Mouse (Mus musculus) liver, embryonic 14.5 days (tissue): ENCODE measurements around the gene Timm50. TPM values are rescaled to one million over a fixed set of nuclear protein-coding genes. Genes with fewer than 3 reads are reported as not detected.

ENCODE experiments used
- ATAC-seq: fragments of 200-750 bp; cut with Nextera tagmentation; 2 replicates; pipeline ENCODE4 v1.8.0; 2017; ENCODE audit warnings: moderate number of reproducible peaks, mild to moderate bottlenecking, moderate library complexity; ENCODE audit not compliant: insufficient read depth
- DNase-seq, 3 experiments: peaks; one replicate each; pipeline ENCODE4 v3.0.0-alpha.2; 2012 to 2013; ENCODE audit warnings: low read depth in 3 of 3, low spot score in 3 of 3
- H3K27ac ChIP-seq: fragments of 300-500 bp; sonication (generic); 2 replicates; pipeline ENCODE4 v1.5.1; 2014; ENCODE audit warnings: moderate library complexity, mild to moderate bottlenecking, control low read depth, inconsistent platforms
- H3K27me3 ChIP-seq: fragments of 300-500 bp; sonication (generic); 2 replicates; pipeline ENCODE4 v1.6.1; 2014; ENCODE audit warnings: mild to moderate bottlenecking, low read length, moderate library complexity; ENCODE audit not compliant: control insufficient read depth, insufficient read depth
- H3K36me3 ChIP-seq: fragments of 300-500 bp; sonication (generic); replicated peaks from 2 replicates; pipeline ENCODE4 v1.6.1; 2014; ENCODE audit warnings: low read depth; ENCODE audit not compliant: control insufficient read depth, insufficient read depth
- H3K4me1 ChIP-seq, 2 experiments: fragments of 200-500 bp in 1 of 2; fragments of 300-500 bp in 1 of 2; sonication (generic) in 1 of 2; replicated peaks; 2 replicates each; pipeline ENCODE4 v1.6.1; 2012 to 2014; ENCODE audit warnings: antibody characterized with exemption in 1 of 2, inconsistent platforms in 1 of 2, low read length in 1 of 2; ENCODE audit not compliant: control insufficient read depth in 2 of 2, insufficient read depth in 2 of 2
- H3K4me2 ChIP-seq: fragments of 300-500 bp; sonication (generic); 2 replicates; pipeline ENCODE4 v1.6.1; 2014; ENCODE audit warnings: low read depth, mild to moderate bottlenecking, control low read depth, moderate library complexity
- H3K4me3 ChIP-seq, 2 experiments: fragments of 200-500 bp in 1 of 2; fragments of 300-500 bp in 1 of 2; sonication (generic) in 1 of 2; 2 replicates each; pipeline ENCODE4 v1.5.1; 2012 to 2014; ENCODE audit warnings: low read depth in 2 of 2, low read length in 2 of 2, mild to moderate bottlenecking in 2 of 2, control low read depth in 1 of 2, inconsistent platforms in 1 of 2, moderate library complexity in 1 of 2; ENCODE audit not compliant: insufficient read depth in 1 of 2
- H3K9ac ChIP-seq: fragments of 300-500 bp; sonication (generic); replicated peaks from 2 replicates; pipeline ENCODE4 v1.6.1; 2014; ENCODE audit warnings: mild to moderate bottlenecking, control low read depth, moderate library complexity
- H3K9me3 ChIP-seq: fragments of 300-500 bp; sonication (generic); 2 replicates; pipeline ENCODE4 v1.6.1; 2016; ENCODE audit warnings: low read length, mixed read lengths; ENCODE audit not compliant: control insufficient read depth
- CTCF ChIP-seq: IDR thresholded peaks from 2 replicates; pipeline ENCODE4 v1.5.1; 2016; ENCODE audit warnings: antibody characterized with exemption, low read depth, control low read depth
- EP300 ChIP-seq: IDR thresholded peaks from 2 replicates; pipeline ENCODE4 v1.6.1; 2016; ENCODE audit warnings: antibody characterized with exemption, low read depth
- WGBS: fragments of 180-500 bp; shearing (Covaris S2); extraction: QIAGEN DNeasy Blood & Tissue Kit; methylation state at CpG from one replicate; pipeline ENCODE4 v1.1.7; 2014; ENCODE audit not compliant: insufficient replicate concordance; 5-methylcytosine and 5-hydroxymethylcytosine counted together
- polyA plus RNA-seq, 2 experiments: library from polyadenylated mRNA; depleted of rRNA in 1 of 2; stranded (reverse) in 1 of 2; unstranded in 1 of 2; fragments of >200 nt; fragmentation: Nextera tagmentation in 1 of 2; extraction: Ambion mirVana in 1 of 2; gene quantifications; 2 replicates each; pipeline versions ENCODE4 v1.2.1 to v1.2.3; 2012 to 2014

Gene Timm50
- polyA plus RNA-seq, 2 experiments, result 45.4 to 91.1 TPM

GRCm38 (mm10) chr7:28265391-28265790 lies 46.5 kb downstream of the Timm50 start:
- no peak overlapping the region for H3K9ac ChIP-seq
- H3K9me3 ChIP-seq, result no peaks in the 10 kb centered on the region
- 71% methylated on average over 13 of the region's 13 CpGs for WGBS
- H3K27ac ChIP-seq, result no peak overlapping the region
- no peaks in the 10 kb centered on the region for H3K36me3 ChIP-seq
- DNase-seq (no peak), ATAC-seq (no peak)
- no peak overlapping the region for H3K4me2 ChIP-seq
- peaks cover 13% of the 10 kb centered on the region for H3K27me3 ChIP-seq
- H3K4me1 ChIP-seq, result peaks cover 0 to 2% of the 10 kb centered on the region in 2 experiments; a peak in 1 of 4 replicates
- TF ChIP-seq CTCF, result no peak
- no peak for TF ChIP-seq EP300
- no peak overlapping the region for H3K4me3 ChIP-seq

- H3K27me3 ChIP-seq, result peaks cover 13% of the 10 kb centered on the region
- no peaks in the 10 kb centered on the region for H3K9me3 ChIP-seq
- ATAC-seq (no peak), DNase-seq (peak; percentile 34 to 50 (median 42))
- TF ChIP-seq CTCF (0 out of 2 replicates have a peak, but pooled peaks have one; percentile 5), EP300 (no peak)
- 5% methylated on average over 15 of the region's 15 CpGs for WGBS
- no peak overlapping the region for H3K9ac ChIP-seq
- H3K4me2 ChIP-seq, result no peak overlapping the region
- peaks cover 0 to 1% of the 10 kb centered on the region in 2 experiments; a peak in 1 of 4 replicates for H3K4me1 ChIP-seq
- H3K4me3 ChIP-seq, result no peak overlapping the region
- no peak overlapping the region for H3K27ac ChIP-seq
- no peaks in the 10 kb centered on the region for H3K36me3 ChIP-seq
These were observed 48.1 kb downstream of the Timm50 start for GRCm38 (mm10) chr7:28263786-28264185.

GRCm38 (mm10) chr7:28262861-28263260 lies 49.0 kb downstream of the Timm50 start:
- H3K9ac ChIP-seq, result no peak overlapping the region
- DNase-seq (no peak), ATAC-seq (no peak)
- H3K36me3 ChIP-seq, result no peaks in the 10 kb centered on the region
- TF ChIP-seq CTCF, result no peak
- no peak for TF ChIP-seq EP300
- no peak overlapping the region for H3K27ac ChIP-seq
- WGBS, result 32% methylated on average over 5 of the region's 5 CpGs
- no peak overlapping the region for H3K4me2 ChIP-seq
- H3K4me3 ChIP-seq, result no peak overlapping the region
- peaks cover 4% of the 10 kb centered on the region for H3K27me3 ChIP-seq
- no peaks in the 10 kb centered on the region for H3K9me3 ChIP-seq
- no peaks in the 10 kb centered on the region for H3K4me1 ChIP-seq

Other genes with a start within 250 kb of the Timm50 start
- not detected in 2 replicates for gene Fcgbp, start 240.8 kb downstream of the Timm50 start, polyA plus RNA-seq (2012; rRNA removed)
- gene Fcgbp, start 240.8 kb downstream of the Timm50 start, polyA plus RNA-seq (2014; fragmentation: Nextera tagmentation; extraction: Ambion mirVana), result not detected in 2 replicates
- not detected in 2 replicates for gene 9530053A07Rik, start 182.6 kb downstream of the Timm50 start, polyA plus RNA-seq (2012; rRNA removed)
- gene 9530053A07Rik, start 182.6 kb downstream of the Timm50 start, polyA plus RNA-seq (2014; fragmentation: Nextera tagmentation; extraction: Ambion mirVana), result not detected in 2 replicates
- 135 and 219 TPM in 2 replicates for gene Fbl, start 142.4 kb downstream of the Timm50 start, polyA plus RNA-seq (2012; rRNA removed)
- 24.4 and 29.7 TPM in 2 replicates for gene Fbl, start 142.4 kb downstream of the Timm50 start, polyA plus RNA-seq (2014; fragmentation: Nextera tagmentation; extraction: Ambion mirVana)
- 2.7 and 3.6 TPM in 2 replicates for gene Dyrk1b, start 132.6 kb downstream of the Timm50 start, polyA plus RNA-seq (2012; rRNA removed)
- 1.9 and 2.5 TPM in 2 replicates for gene Dyrk1b, start 132.6 kb downstream of the Timm50 start, polyA plus RNA-seq (2014; fragmentation: Nextera tagmentation; extraction: Ambion mirVana)
- gene Eid2, start 44.2 kb downstream of the Timm50 start, polyA plus RNA-seq (2012; rRNA removed), result 1.3 and 2.3 TPM in 2 replicates
- 0.38 and 1.1 TPM in 2 replicates for gene Eid2, start 44.2 kb downstream of the Timm50 start, polyA plus RNA-seq (2014; fragmentation: Nextera tagmentation; extraction: Ambion mirVana)
- gene Eid2b, start 34.3 kb downstream of the Timm50 start, polyA plus RNA-seq (2012; rRNA removed), result 1.5 and 1.7 TPM in 2 replicates
- gene Eid2b, start 34.3 kb downstream of the Timm50 start, polyA plus RNA-seq (2014; fragmentation: Nextera tagmentation; extraction: Ambion mirVana), result 1.4 and 2.1 TPM in 2 replicates
- not detected in 2 replicates for gene Selenov, start 20.9 kb downstream of the Timm50 start, polyA plus RNA-seq (2012; rRNA removed)
- not detected in 2 replicates for gene Selenov, start 20.9 kb downstream of the Timm50 start, polyA plus RNA-seq (2014; fragmentation: Nextera tagmentation; extraction: Ambion mirVana)
- 0.03 and 0.04 TPM in 2 replicates for gene Dll3, start 9.8 kb downstream of the Timm50 start, polyA plus RNA-seq (2012; rRNA removed)
- not detected in 2 replicates for gene Dll3, start 9.8 kb downstream of the Timm50 start, polyA plus RNA-seq (2014; fragmentation: Nextera tagmentation; extraction: Ambion mirVana)
- 29.4 and 29.6 TPM in 2 replicates for gene Supt5, start 26.7 kb upstream of the Timm50 start, polyA plus RNA-seq (2012; rRNA removed)
- gene Supt5, start 26.7 kb upstream of the Timm50 start, polyA plus RNA-seq (2014; fragmentation: Nextera tagmentation; extraction: Ambion mirVana), result 21.7 and 26.2 TPM in 2 replicates
- 512 and 1,209 TPM in 2 replicates for gene Rps16, start 38.6 kb upstream of the Timm50 start, polyA plus RNA-seq (2012; rRNA removed)
- gene Rps16, start 38.6 kb upstream of the Timm50 start, polyA plus RNA-seq (2014; fragmentation: Nextera tagmentation; extraction: Ambion mirVana), result 874 and 900 TPM in 2 replicates
- 3.2 and 3.3 TPM in 2 replicates for gene Plekhg2, start 60.5 kb upstream of the Timm50 start, polyA plus RNA-seq (2012; rRNA removed)
- 2.7 and 3.4 TPM in 2 replicates for gene Plekhg2, start 60.5 kb upstream of the Timm50 start, polyA plus RNA-seq (2014; fragmentation: Nextera tagmentation; extraction: Ambion mirVana)
- 3.9 and 5.1 TPM in 2 replicates for gene Zfp36, start 68.2 kb upstream of the Timm50 start, polyA plus RNA-seq (2012; rRNA removed)
- gene Zfp36, start 68.2 kb upstream of the Timm50 start, polyA plus RNA-seq (2014; fragmentation: Nextera tagmentation; extraction: Ambion mirVana), result 4.6 and 5.0 TPM in 2 replicates
- gene Med29, start 80.6 kb upstream of the Timm50 start, polyA plus RNA-seq (2012; rRNA removed), result 21.0 and 22.2 TPM in 2 replicates
- 25.7 and 27.2 TPM in 2 replicates for gene Med29, start 80.6 kb upstream of the Timm50 start, polyA plus RNA-seq (2014; fragmentation: Nextera tagmentation; extraction: Ambion mirVana)
- 25.2 and 40.4 TPM in 2 replicates for gene Paf1, start 80.9 kb upstream of the Timm50 start, polyA plus RNA-seq (2012; rRNA removed)
- 15.0 and 18.3 TPM in 2 replicates for gene Paf1, start 80.9 kb upstream of the Timm50 start, polyA plus RNA-seq (2014; fragmentation: Nextera tagmentation; extraction: Ambion mirVana)
- 13.1 and 22.2 TPM in 2 replicates for gene Gmfg, start 125.4 kb upstream of the Timm50 start, polyA plus RNA-seq (2012; rRNA removed)
- gene Gmfg, start 125.4 kb upstream of the Timm50 start, polyA plus RNA-seq (2014; fragmentation: Nextera tagmentation; extraction: Ambion mirVana), result 31.4 and 39.3 TPM in 2 replicates
- gene Lrfn1, start 139.9 kb upstream of the Timm50 start, polyA plus RNA-seq (2012; rRNA removed), result 0.41 and 0.58 TPM in 2 replicates
- gene Lrfn1, start 139.9 kb upstream of the Timm50 start, polyA plus RNA-seq (2014; fragmentation: Nextera tagmentation; extraction: Ambion mirVana), result 0.15 TPM in 1 of 2 replicates, not detected in the other
- gene Ifnl2, start 198.4 kb upstream of the Timm50 start, polyA plus RNA-seq (2012; rRNA removed), result not detected in 2 replicates
- not detected in 2 replicates for gene Ifnl2, start 198.4 kb upstream of the Timm50 start, polyA plus RNA-seq (2014; fragmentation: Nextera tagmentation; extraction: Ambion mirVana)
- gene Ifnl3, start 210.8 kb upstream of the Timm50 start, polyA plus RNA-seq (2012; rRNA removed), result not detected in 2 replicates
- not detected in 2 replicates for gene Ifnl3, start 210.8 kb upstream of the Timm50 start, polyA plus RNA-seq (2014; fragmentation: Nextera tagmentation; extraction: Ambion mirVana)
- gene Sycn, start 228.8 kb upstream of the Timm50 start, polyA plus RNA-seq (2012; rRNA removed), result not detected in 2 replicates
- gene Sycn, start 228.8 kb upstream of the Timm50 start, polyA plus RNA-seq (2014; fragmentation: Nextera tagmentation; extraction: Ambion mirVana), result not detected in 2 replicates
- gene Nccrp1, start 235.2 kb upstream of the Timm50 start, polyA plus RNA-seq (2012; rRNA removed), result 0.05 TPM in 1 of 2 replicates, not detected in the other
- gene Nccrp1, start 235.2 kb upstream of the Timm50 start, polyA plus RNA-seq (2014; fragmentation: Nextera tagmentation; extraction: Ambion mirVana), result not detected in 2 replicates